ENCODE assay signal across 23 mouse cellular contexts in the genomic region with DNA sequence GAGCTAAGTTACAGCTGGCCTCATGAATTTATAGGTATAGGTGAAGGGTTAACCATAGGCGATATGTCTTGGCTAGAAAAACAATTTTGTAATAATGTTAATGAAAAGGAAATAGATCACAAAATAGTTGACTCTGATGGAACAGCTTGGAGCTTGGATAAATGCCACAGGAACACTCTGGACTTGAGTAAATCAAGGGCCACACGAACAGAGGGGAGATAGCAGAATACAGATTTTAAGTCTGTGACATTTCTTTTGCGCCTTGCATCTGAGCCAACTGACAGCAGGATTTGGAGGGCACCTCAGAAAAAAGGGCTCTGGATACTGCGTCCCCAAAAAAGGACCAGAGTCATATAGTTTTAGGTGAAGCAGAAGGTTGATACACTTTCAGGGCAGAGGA. TPM values are rescaled to one million over a fixed set of nuclear protein-coding genes. Genes with fewer than 3 reads are reported as not detected.
DNase-seq lines count a peak whose midpoint lies in the region; ATAC-seq and TF ChIP-seq lines count a peak whose summit lies in the region.
"Had no signal": no experiment of that assay in that cellular context is flagged by ENCODE, and none has a peak within 500 bp of the region (broad histone marks: within the 10 kb centered on the region; RNA-seq: fewer than 3 reads in every experiment).

No protein-coding gene starts in this region.

- H3K27me3 ChIP-seq in lung, embryonic 15.5 days, result no peaks in the 10 kb centered on the region
- no peaks in the 10 kb centered on the region for H3K27me3 ChIP-seq in lung, postnatal 0 days (replicated peaks; ENCODE audit: insufficient read depth, low read length)
- H3K27me3 ChIP-seq: embryonic facial prominence, embryonic 12.5 days; forebrain, embryonic 13.5 days; Patski had no signal

- H3K4me3 ChIP-seq in lung, embryonic 15.5 days, result no peak overlapping the region
- no peak overlapping the region for H3K4me3 ChIP-seq in lung, postnatal 0 days (ENCODE audit: low read depth, low read length)
- H3K4me3 ChIP-seq: embryonic facial prominence, embryonic 10.5 days; embryonic facial prominence, embryonic 12.5 days; forebrain, embryonic 13.5 days had no signal

- ATAC-seq in lung, embryonic 15.5 days (ENCODE audit: borderline replicate concordance, extremely low read depth, low FRiP score, low TSS enrichment), result peak; percentile 67; the same call in 1 of the 2 replicates
- peak; percentile 46; the same call in 1 of the 2 replicates for ATAC-seq in lung, postnatal 0 days
- ATAC-seq: activated CD4-positive, CD25-positive, alpha-beta regulatory T cell, adult 4 months; CD4-positive, CD25-positive, alpha-beta regulatory T cell, adult 4 months; forebrain, embryonic 13.5 days; Patski had no signal

- H3K36me3 ChIP-seq in lung, embryonic 15.5 days, result no peaks in the 10 kb centered on the region
- H3K36me3 ChIP-seq in lung, postnatal 0 days (ENCODE audit: insufficient read depth, low read length), result no peaks in the 10 kb centered on the region
- H3K36me3 ChIP-seq: embryonic facial prominence, embryonic 10.5 days; embryonic facial prominence, embryonic 12.5 days; G1E had no signal

- H3K4me2 ChIP-seq in lung, embryonic 15.5 days, result no peak overlapping the region
- no peak overlapping the region for H3K4me2 ChIP-seq in lung, postnatal 0 days (replicated peaks; ENCODE audit: low read depth, low read length)
- H3K4me2 ChIP-seq: embryonic facial prominence, embryonic 12.5 days; forebrain, embryonic 13.5 days had no signal

- H3K27ac ChIP-seq in lung, embryonic 15.5 days, result peak overlapping the region; percentile 48; the same call in 1 of the 2 replicates
- H3K27ac ChIP-seq in lung, postnatal 0 days (ENCODE audit: low read length), result no peak overlapping the region
- H3K27ac ChIP-seq: embryonic facial prominence, embryonic 10.5 days; embryonic facial prominence, embryonic 12.5 days; forebrain, embryonic 13.5 days had no signal

- DNase-seq in kidney, postnatal 14 days, result peak; percentile 20
- DNase-seq in kidney, postnatal 4 days, result no peak
- DNase-seq in lung, postnatal 14 days, result no peak
- peak; percentile 56 for DNase-seq in lung, postnatal 0 days (ENCODE audit: low spot score)
- DNase-seq in lung, adult 18-20 months, result no peak
- peak; percentile 50 for DNase-seq in lung, postnatal 36 days
- DNase-seq: adrenal gland, adult 8-10 months; adrenal gland, postnatal 14 days; adrenal gland, postnatal 36 days; B cell, adult 2 months; cerebellum, adult 11-12 months; cerebellum, adult 2 months; cerebellum, adult 9-10 months; cerebellum, postnatal 10 days; cerebellum, postnatal 25 days had no signal

- no peak overlapping the region for H3K9ac ChIP-seq in lung, embryonic 15.5 days
- H3K9ac ChIP-seq in lung, postnatal 0 days (replicated peaks; ENCODE audit: low read depth), result no peak overlapping the region
- H3K9ac ChIP-seq: embryonic facial prominence, embryonic 12.5 days; forebrain, embryonic 13.5 days had no signal

- 56% methylated on average over 4 of the region's 4 CpGs for WGBS in lung, embryonic 15.5 days
- WGBS in lung, postnatal 0 days, result 53% methylated on average over 4 of the region's 4 CpGs

- TF ChIP-seq EP300 in lung, postnatal 0 days (IDR thresholded peaks at IDR 0.05), result no peak

- H3K4me1 ChIP-seq in lung, embryonic 15.5 days, result 0 out of 2 replicates have a peak, but pooled peaks cover 5% of the 10 kb centered on the region
- no peaks in the 10 kb centered on the region for H3K4me1 ChIP-seq in lung, postnatal 0 days (ENCODE audit: insufficient read depth, low read depth, low read length)
- H3K4me1 ChIP-seq: embryonic facial prominence, embryonic 10.5 days; embryonic facial prominence, embryonic 12.5 days; forebrain, embryonic 13.5 days had no signal

- TF ChIP-seq CTCF in lung, postnatal 0 days (IDR thresholded peaks at IDR 0.05), result no peak

- H3K9me3 ChIP-seq in lung, embryonic 15.5 days, result no peaks in the 10 kb centered on the region
- H3K9me3 ChIP-seq in lung, postnatal 0 days (ENCODE audit: low read length), result no peaks in the 10 kb centered on the region
- H3K9me3 ChIP-seq: embryonic facial prominence, embryonic 10.5 days; embryonic facial prominence, embryonic 12.5 days; forebrain, embryonic 13.5 days; G1E had no signal

RNA-seq across cellular contexts. Expression of gene Agtpbp1, which starts 20.5 kb away (rescaled TPM):
- 16.3 and 16.5 TPM in 2 replicates for polyA plus RNA-seq in lung, embryonic 15.5 days (2015; fragmentation: Nextera tagmentation; extraction: Ambion mirVana)
- 14.1 and 17.3 TPM in 2 replicates for polyA plus RNA-seq in lung, postnatal 0 days (2015; fragmentation: Nextera tagmentation; extraction: Ambion mirVana)

RNA-seq across cellular contexts. Expression of gene Naa35, which starts 20.6 kb away (rescaled TPM):
- 80.2 and 84.1 TPM in 2 replicates for polyA plus RNA-seq in lung, embryonic 15.5 days (2015; fragmentation: Nextera tagmentation; extraction: Ambion mirVana)
- 43.3 and 53.5 TPM in 2 replicates for polyA plus RNA-seq in lung, postnatal 0 days (2015; fragmentation: Nextera tagmentation; extraction: Ambion mirVana)

Comparison
In these comparisons a context has a peak if more than half of its experiments do, and no peak if none do; other contexts are left out.
1. DNase-seq: peak in kidney, postnatal 14 days (single experiment), lung, postnatal 0 days (single experiment) and lung, postnatal 36 days (single experiment); none in kidney, postnatal 4 days (0 of 2), lung, postnatal 14 days (single experiment) and lung, adult 18-20 months (0 of 2).